In genomic region chr4:138344891-138345545, GRCm38 (mm10) we compare ENCODE assay signal across 11 mouse cellular contexts. TPM values are rescaled to one million over a fixed set of nuclear protein-coding genes. Genes with fewer than 3 reads are reported as not detected.
DNase-seq lines count a peak whose midpoint lies in the region; ATAC-seq and TF ChIP-seq lines count a peak whose summit lies in the region.
"Had no signal": no experiment of that assay in that cellular context is flagged by ENCODE, and none has a peak within 500 bp of the region (broad histone marks: within the 10 kb centered on the region; RNA-seq: fewer than 3 reads in every experiment).

No protein-coding gene starts in this region.

- no peak overlapping the region for H3K4me3 ChIP-seq in C2C12 (ENCODE audit: insufficient read depth, poor library complexity, severe bottlenecking)
- H3K4me3 ChIP-seq in lung, postnatal 0 days (ENCODE audit: low read depth, low read length): no peak overlapping the region
- H3K4me3 ChIP-seq: embryonic facial prominence, embryonic 15.5 days; heart, embryonic 13.5 days; liver, embryonic 15.5 days had no signal

- H3ac ChIP-seq in C2C12 (ENCODE audit: control insufficient read depth, insufficient read length, low read depth): no peak overlapping the region

- no peak for TF ChIP-seq CTCF in C2C12 (IDR thresholded peaks at IDR 0.05; ENCODE audit: control insufficient read depth, insufficient read depth, insufficient read length)
- TF ChIP-seq CTCF in lung, postnatal 0 days (IDR thresholded peaks at IDR 0.05): no peak

- no peaks in the 10 kb centered on the region for H3K79me2 ChIP-seq in C2C12 (ENCODE audit: control insufficient read depth, insufficient read depth)

- H3K9me3 ChIP-seq in lung, postnatal 0 days (ENCODE audit: low read length): no peaks in the 10 kb centered on the region
- H3K9me3 ChIP-seq: embryonic facial prominence, embryonic 15.5 days; heart, embryonic 13.5 days; liver, embryonic 15.5 days had no signal

- H3K36me3 ChIP-seq in C2C12 (ENCODE audit: control insufficient read depth, insufficient read depth): no peaks in the 10 kb centered on the region
- no peaks in the 10 kb centered on the region for H3K36me3 ChIP-seq in lung, postnatal 0 days (ENCODE audit: insufficient read depth, low read length)
- H3K36me3 ChIP-seq: embryonic facial prominence, embryonic 15.5 days; heart, embryonic 13.5 days; liver, embryonic 15.5 days had no signal

- no peak overlapping the region for H3K9ac ChIP-seq in lung, postnatal 0 days (replicated peaks; ENCODE audit: low read depth)
- H3K9ac ChIP-seq: embryonic facial prominence, embryonic 15.5 days; heart, embryonic 13.5 days; liver, embryonic 15.5 days had no signal

- 62% methylated on average over 9 of the region's 9 CpGs for WGBS in lung, postnatal 0 days

- H3K4me2 ChIP-seq in lung, postnatal 0 days (replicated peaks; ENCODE audit: low read depth, low read length): no peak overlapping the region
- H3K4me2 ChIP-seq: embryonic facial prominence, embryonic 15.5 days; heart, embryonic 13.5 days; liver, embryonic 15.5 days had no signal

- ATAC-seq in lung, postnatal 0 days: peak; percentile 80

- TF ChIP-seq EP300 in lung, postnatal 0 days (IDR thresholded peaks at IDR 0.05): no peak

- peak; percentile 96 for DNase-seq in heart, adult 11 months
- DNase-seq in heart, postnatal 25 days (ENCODE audit: low spot score): no peak
- DNase-seq in brain, adult 2 months (ENCODE audit: low read depth, low spot score): peak; percentile 70
- DNase-seq in lung, postnatal 0 days (ENCODE audit: low spot score): peak; percentile 45
- no peak for DNase-seq in left cerebral cortex, postnatal 14 days (ENCODE audit: low spot score in 2 of 2)
- DNase-seq in frontal cortex, postnatal 14 days (ENCODE audit: low spot score in 2 of 2): no peak
- DNase-seq in frontal cortex, adult 2 months (ENCODE audit: extremely low spot score in 1 of 2, low spot score in 1 of 2): no peak

- no peaks in the 10 kb centered on the region for H3K4me1 ChIP-seq in lung, postnatal 0 days (ENCODE audit: insufficient read depth, low read depth, low read length)

- H3K27me3 ChIP-seq in C2C12 (ENCODE audit: control insufficient read depth, insufficient read depth, insufficient read length): no peaks in the 10 kb centered on the region
- no peaks in the 10 kb centered on the region for H3K27me3 ChIP-seq in lung, postnatal 0 days (replicated peaks; ENCODE audit: insufficient read depth, low read length)
- H3K27me3 ChIP-seq: embryonic facial prominence, embryonic 15.5 days; liver, embryonic 15.5 days had no signal

- no peaks in the 10 kb centered on the region for H3K79me3 ChIP-seq in C2C12 (ENCODE audit: low read depth)

- no peak overlapping the region for H3K27ac ChIP-seq in lung, postnatal 0 days (ENCODE audit: low read length)
- H3K27ac ChIP-seq: embryonic facial prominence, embryonic 15.5 days; heart, embryonic 13.5 days; liver, embryonic 15.5 days had no signal

- intact Hi-C loops in heart, postnatal 25 days (cut with DNase I): loop anchor here (5.0 kb wide), 1 partner anchor 32 kb away; no protein-coding TSS in a partner anchor
- intact Hi-C loops in left cerebral cortex, postnatal 14 days (cut with DNase I): loop anchor here (5.0 kb wide), 1 partner anchor 32 kb away; no protein-coding TSS in a partner anchor

TF ChIP-seq in C2C12, 6 proteins besides CTCF, POLR2A, EP300 and RAD21:
- TF ChIP-seq FOSL1 (IDR thresholded peaks at IDR 0.05; ENCODE audit: insufficient read depth, low read length, poor library complexity, severe bottlenecking) (peak; percentile 23), USF1 (IDR thresholded peaks at IDR 0.05; ENCODE audit: low read depth) (peak; percentile 54), MYOD1 (IDR thresholded peaks at IDR 0.05; ENCODE audit: control insufficient read depth, insufficient read length, low read depth) (no peak), MYOG (IDR thresholded peaks at IDR 0.05; ENCODE audit: control insufficient read depth, extremely low read depth, insufficient read length) (no peak), CEBPB (IDR thresholded peaks at IDR 0.05; ENCODE audit: low read depth) (no peak), MAX (IDR thresholded peaks at IDR 0.05) (peak; percentile 77)

RNA-seq across cellular contexts. Expression of gene Pink1, which starts 18.9 kb away (rescaled TPM):
- 100 to 1,000 TPM; 560 to 591 TPM for total RNA-seq in heart, postnatal 25 days (2021)
- 9.7 TPM for polyA plus RNA-seq in C2C12 (2012; fragmentation: generic; extraction: Trizol)
- polyA plus RNA-seq in lung, postnatal 0 days (2015; fragmentation: Nextera tagmentation; extraction: Ambion mirVana): 129 and 144 TPM in 2 replicates
- total RNA-seq in left cerebral cortex, postnatal 14 days (2021): 100 to 1,000 TPM; 181 to 190 TPM
- 327 and 338 TPM in 2 replicates for polyA plus RNA-seq in frontal cortex, adult 2 months (2012; rRNA removed)

RNA-seq across cellular contexts. Expression of gene Cda, which starts 22.8 kb away (rescaled TPM):
- total RNA-seq in heart, postnatal 25 days (2021): 1 to 10 TPM; 1.3 to 1.8 TPM
- polyA plus RNA-seq in C2C12 (2012; fragmentation: generic; extraction: Trizol): 8.7 TPM
- 15.6 and 16.0 TPM in 2 replicates for polyA plus RNA-seq in lung, postnatal 0 days (2015; fragmentation: Nextera tagmentation; extraction: Ambion mirVana)
- 1 to 10 TPM; 3.3 to 4.1 TPM for total RNA-seq in left cerebral cortex, postnatal 14 days (2021)
- polyA plus RNA-seq in frontal cortex, adult 2 months (2012; rRNA removed): 3.6 and 3.7 TPM in 2 replicates

RNA-seq across cellular contexts. Expression of gene Ddost, which starts 40.5 kb away (rescaled TPM):
- 10 to 100 TPM; 63.6 to 68.4 TPM for total RNA-seq in heart, postnatal 25 days (2021)
- polyA plus RNA-seq in C2C12 (2012; fragmentation: generic; extraction: Trizol): 204 TPM
- polyA plus RNA-seq in lung, postnatal 0 days (2015; fragmentation: Nextera tagmentation; extraction: Ambion mirVana): 184 and 195 TPM in 2 replicates
- total RNA-seq in left cerebral cortex, postnatal 14 days (2021): 100 to 1,000 TPM in 1 of 2 experiments, 10 to 100 TPM in 1; 96.9 to 101 TPM
- polyA plus RNA-seq in frontal cortex, adult 2 months (2012; rRNA removed): 89.8 and 93.1 TPM in 2 replicates

RNA-seq across cellular contexts. Expression of gene Fam43b, which starts 51.3 kb away (rescaled TPM):
- total RNA-seq in heart, postnatal 25 days (2021): under 1 TPM in 1 of 2 experiments, not detected in 1; 0.11 TPM
- polyA plus RNA-seq in C2C12 (2012; fragmentation: generic; extraction: Trizol): not detected
- 0.05 TPM in 1 of 2 replicates, not detected in the other for polyA plus RNA-seq in lung, postnatal 0 days (2015; fragmentation: Nextera tagmentation; extraction: Ambion mirVana)
- total RNA-seq in left cerebral cortex, postnatal 14 days (2021): 10 to 100 TPM; 33.9 TPM
- 19.2 and 19.9 TPM in 2 replicates for polyA plus RNA-seq in frontal cortex, adult 2 months (2012; rRNA removed)
- polyA plus RNA-seq: heart, embryonic 13.5 days; liver, embryonic 15.5 days had no signal

Comparison
In these comparisons a context has a peak if more than half of its experiments do, and no peak if none do; other contexts are left out.
1. DNase-seq: peak in heart, adult 11 months (single experiment), brain, adult 2 months (single experiment) and lung, postnatal 0 days (single experiment); none in heart, postnatal 25 days (single experiment), left cerebral cortex, postnatal 14 days (0 of 2), frontal cortex, postnatal 14 days (0 of 2) and frontal cortex, adult 2 months (0 of 2).
2. RNA of gene Pink1, which starts 18.9 kb away (polyA plus RNA-seq): 327 to 338 TPM in frontal cortex, adult 2 months and 129 to 144 TPM in lung, postnatal 0 days; 9.7 TPM in C2C12 (single experiment); every median in the first group is over 10 times any median in the second.